Mouse (Mus musculus): Measurements from ENCODE around the gene Myh1.

The Myh1 gene

GRCm38 (mm10) chr11:67199752-67200151, at the start of gene Myh1:
TSS of gene Myh1 (plus strand) at chr11:67200052.
- no peak for DNase-seq

DNA sequence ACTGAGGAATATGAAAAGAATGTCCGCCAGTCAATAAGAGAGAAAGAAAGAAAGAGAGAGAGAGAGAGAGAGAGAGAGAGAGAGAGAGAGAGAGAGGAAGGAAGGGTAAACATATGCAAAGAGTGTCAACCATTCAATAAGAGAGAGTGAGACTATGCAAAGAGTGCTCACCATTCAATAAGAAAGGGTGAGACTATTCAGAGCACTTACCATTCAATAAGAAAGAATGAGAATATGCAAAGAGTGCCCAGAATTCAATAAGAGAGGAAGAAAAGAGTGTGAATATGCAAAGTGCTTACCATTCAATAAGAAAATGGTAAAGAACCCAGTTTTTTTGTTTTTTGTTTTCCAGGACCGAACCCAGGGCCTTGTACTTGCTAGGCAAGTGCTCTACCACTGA, 49.6 kb upstream of the Myh1 start:
- DNase-seq = no peak

DNA sequence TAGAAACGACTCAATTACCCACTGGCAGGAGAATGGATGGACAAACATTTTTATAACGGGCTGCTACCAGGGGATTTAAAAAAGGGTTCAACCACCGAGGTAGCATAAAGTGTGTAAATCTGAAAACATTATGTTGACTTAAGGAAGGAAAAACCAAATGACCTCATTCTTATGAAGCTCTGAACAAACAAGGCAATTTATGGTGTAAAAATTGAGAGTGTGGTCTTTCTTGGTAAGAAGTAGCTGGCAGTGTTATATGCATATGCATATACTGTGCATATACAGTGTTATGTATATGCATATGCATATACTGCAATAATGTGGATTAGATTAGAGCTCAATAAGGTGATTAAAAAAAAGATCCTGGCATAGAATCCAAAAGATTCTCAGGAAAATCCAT, 48.7 kb upstream of the Myh1 start:
- no peak for DNase-seq

DNA sequence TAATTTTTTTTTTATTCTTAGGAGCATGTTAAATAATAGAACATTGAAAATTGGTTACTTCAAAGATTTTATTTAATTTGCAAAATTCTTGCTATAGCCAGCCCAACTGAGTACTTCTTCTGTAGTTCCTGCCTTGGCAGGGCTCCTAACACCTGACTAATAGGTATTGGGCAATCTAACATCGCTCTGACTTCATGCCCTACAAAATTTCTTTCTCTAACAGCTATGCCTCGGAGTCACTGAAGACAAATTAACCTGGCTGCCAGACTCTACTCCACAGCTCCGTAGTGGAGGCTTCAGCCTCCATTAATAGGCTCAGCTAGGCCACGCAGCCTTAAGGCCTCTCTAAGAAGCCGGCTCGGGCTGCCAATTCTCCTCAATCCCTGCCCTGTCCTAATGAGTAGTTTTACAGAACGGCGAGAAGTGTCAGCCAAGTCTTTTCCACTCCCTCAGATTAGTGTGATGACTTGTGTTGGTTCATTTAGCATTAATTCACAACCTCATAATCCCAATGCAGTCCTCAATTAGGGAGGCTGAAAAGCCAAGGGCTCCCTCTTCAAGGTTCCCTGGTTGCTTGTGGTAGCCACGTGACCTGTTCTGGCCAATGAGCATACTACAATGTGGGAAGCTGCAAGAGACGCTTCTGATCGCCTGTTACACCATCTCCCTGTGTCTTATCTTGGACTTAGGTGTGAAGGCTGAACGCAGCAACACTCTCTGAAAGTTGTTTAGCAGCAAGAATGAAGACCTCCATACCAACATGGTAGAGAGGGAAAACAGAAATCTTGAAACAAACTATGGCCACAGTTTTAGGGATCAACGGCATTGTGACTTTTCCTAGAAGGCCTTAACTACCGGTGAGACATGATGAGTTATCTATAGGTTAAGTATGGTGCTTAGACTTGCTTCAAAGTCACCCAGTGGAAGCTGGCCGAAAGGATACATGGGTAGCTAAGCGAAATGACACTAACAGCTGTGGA, 47.9 kb upstream of the Myh1 start:
- DNase-seq = no peak

DNA sequence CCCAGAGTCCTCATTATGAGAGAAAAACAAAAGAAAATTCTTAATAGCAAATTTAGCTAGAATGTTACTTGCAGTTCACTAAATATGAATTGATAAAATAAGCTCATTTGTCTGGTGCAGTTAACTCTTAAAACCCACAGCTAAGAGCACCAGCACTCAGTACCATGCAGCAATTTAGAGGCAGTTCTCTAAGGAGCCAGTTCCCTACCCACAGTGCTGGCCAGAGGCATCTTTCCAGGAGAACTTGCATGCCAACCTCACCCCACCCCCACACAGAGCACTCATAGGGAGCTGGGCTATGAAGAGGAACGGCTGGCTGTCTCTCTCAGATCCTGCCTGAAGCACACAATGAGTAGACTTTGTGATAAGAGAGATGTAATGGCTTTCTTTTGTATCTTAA, 46.7 kb upstream of the Myh1 start:
- peak in 1 of 2 experiments; percentile 15 for DNase-seq

- no peak for DNase-seq
Measured at GRCm38 (mm10) chr11:67153843-67154242, 46.0 kb upstream of the Myh1 start.

GRCm38 (mm10) chr11:67155650-67156049, 44.2 kb upstream of the Myh1 start:
- DNase-seq = no peak

DNA sequence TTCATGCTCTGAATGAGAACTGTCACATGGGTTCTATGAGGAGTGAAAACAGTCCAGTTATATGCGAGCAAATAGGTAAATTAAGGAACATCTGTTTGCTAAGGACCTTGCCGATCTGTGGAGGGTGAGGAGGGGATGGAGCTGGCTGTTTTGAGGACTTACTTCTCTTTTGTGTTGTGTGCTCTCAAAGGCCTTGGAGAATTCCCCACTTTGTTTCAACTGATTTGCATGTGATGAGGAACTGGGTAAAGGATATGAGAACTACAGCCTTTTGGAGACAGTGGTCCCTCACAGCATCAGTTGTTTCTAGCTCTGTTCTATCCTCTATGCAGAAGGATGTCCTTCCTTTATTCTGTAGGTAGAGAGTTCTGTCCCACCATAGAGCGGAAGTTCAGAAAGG, 39.7 kb upstream of the Myh1 start:
- DNase-seq = no peak

DNA sequence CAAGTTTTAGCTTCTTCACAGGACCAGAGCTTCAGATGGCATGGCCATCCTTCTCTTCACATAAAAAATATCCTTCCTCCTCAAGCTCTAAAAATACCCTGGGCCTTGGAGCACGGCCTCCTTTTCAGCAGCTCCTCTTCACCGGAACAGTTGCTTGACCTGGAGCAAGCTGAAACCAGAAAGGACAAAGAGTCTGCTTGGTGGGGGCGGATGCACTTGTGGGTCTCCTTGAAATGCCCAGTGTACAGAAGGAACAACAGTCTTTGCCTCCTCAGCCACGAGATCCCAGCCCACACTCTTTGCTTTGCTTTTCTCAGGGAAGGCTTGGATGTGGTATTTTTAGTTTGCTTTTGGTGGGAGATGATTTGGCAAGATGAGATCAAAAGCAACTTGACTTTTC, 36.2 kb upstream of the Myh1 start:
- no peak for DNase-seq

DNA sequence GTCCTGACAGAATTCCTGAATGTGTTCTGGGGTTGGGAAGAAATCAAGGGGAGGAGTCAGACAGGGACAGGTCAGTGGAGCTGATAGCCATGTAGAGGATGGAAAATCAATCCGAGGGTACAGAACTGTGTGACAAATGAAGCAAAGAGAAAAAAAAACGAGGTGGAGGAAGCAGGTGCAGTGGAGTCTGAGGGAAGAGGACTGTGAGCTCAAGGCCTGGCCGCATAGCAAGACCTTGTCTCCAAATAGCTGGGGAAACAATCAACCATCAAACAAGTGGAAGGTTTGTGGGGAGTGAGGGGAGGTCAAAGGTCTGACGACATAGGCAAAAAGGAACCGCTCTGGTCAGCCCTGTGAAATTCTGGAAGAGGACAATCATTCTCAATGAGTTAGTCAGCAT, 35.0 kb upstream of the Myh1 start:
- DNase-seq = no peak

- DNase-seq = no peak
Measured at GRCm38 (mm10) chr11:67169301-67169700, 30.6 kb upstream of the Myh1 start.

DNA sequence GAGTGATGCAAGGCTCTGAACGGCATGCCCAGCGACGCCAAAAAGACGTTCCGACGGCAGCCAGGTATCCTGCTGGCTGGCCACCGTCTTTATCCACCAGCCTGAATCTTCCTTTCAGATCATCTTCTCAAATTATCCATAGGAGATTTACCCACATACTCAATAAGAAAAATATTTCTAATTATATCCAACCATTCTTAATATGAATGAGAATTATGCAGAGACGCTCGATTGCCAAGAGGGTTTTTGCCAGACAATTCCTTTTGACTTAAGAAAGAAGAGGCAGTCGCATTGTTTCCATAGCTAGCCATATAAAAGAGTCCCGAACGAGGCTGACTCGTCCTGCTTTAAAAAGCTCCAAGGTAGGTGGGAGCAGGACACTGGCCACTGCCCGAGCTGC, 29.1 kb upstream of the Myh1 start, which contains the start of gene Myh2:
TSS of gene Myh2 (plus strand) at position 301 of the 400 bp plus-strand sequence.
- DNase-seq = no peak

GRCm38 (mm10) chr11:67172439-67172838, 27.4 kb upstream of the Myh1 start:
- no peak for DNase-seq

GRCm38 (mm10) chr11:67176376-67176775, 23.5 kb upstream of the Myh1 start:
- no peak for DNase-seq

- DNase-seq = no peak
Measured at GRCm38 (mm10) chr11:67190316-67190715, 9.5 kb upstream of the Myh1 start.

DNA sequence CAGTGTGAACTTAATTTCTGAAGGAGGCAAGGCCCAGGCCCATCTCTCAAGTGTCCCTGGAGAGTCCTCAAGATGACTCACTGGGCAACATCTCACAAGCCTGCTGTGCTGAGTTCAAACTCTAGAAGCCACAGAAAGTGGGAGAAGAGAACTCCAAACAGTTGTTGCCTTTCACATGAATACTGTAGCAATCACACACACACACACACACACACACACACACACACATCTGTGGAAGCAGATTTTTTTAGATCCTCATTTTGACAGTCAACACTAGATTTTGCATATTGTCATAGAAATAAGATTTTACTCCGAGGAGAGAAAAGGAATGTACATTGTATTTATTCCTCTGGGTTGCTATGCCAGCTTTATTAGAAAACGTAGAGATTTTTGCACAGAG, 9.0 kb upstream of the Myh1 start:
- DNase-seq = no peak

DNA sequence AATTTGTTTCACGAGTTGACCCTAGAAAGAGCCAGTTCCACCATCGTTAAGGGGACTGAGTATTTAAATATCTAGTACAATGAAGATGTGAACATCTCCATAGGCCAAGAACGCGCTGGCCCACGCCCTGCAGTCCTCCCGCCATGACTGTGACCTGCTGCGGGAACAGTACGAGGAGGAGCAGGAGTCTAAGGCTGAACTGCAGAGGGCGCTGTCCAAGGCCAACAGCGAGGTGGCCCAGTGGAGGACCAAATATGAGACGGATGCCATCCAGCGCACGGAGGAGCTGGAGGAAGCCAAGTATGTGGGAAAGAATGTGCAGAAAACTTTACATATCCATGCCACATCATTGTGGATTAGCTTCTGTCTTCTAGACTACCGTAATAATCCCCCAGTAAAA, 8.4 kb upstream of the Myh1 start:
- no peak for DNase-seq

- DNase-seq = no peak
Measured at GRCm38 (mm10) chr11:67199321-67199720, 531 bp upstream of the Myh1 start.

GRCm38 (mm10) chr11:67204766-67205165, 4.9 kb downstream of the Myh1 start:
- DNase-seq = no peak

DNA sequence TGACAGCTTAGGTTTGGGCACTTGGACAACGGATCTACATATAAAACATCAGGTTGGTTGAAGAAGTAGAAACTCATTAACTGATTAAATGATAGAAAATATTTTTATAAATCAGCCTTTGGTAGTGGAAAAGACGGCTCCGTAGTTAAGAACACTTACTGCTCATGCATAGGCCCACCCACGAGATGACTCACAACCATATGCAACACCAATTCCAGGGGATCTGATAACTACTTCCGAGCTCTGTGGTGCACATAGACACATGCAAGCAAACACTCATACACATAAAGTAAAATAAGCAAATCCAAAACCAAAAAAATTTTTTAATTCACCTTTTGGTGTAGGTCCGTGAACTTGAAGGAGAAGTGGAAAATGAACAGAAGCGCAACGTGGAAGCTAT, 22.0 kb downstream of the Myh1 start:
- DNase-seq = no peak

DNA sequence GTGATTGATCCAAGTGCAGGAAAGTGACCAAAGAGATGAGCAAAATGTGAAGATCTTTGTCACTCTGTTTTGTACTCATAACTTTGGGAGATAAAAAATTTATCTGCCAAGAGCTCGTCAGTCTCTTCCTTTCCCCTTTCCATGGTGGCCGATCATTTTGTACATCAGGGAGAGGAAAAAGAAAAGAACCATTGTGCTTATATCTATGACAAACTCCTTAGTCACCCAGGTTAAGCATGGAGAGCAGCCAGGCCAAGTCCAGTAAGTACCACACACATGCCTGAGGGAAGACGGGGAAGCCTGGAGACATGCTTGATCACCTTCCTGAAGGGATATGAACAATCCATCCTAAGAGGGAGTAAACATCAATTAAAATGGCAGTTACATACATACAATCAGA, 24.6 kb downstream of the Myh1 start:
- DNase-seq = no peak

- no peak for DNase-seq
Measured at GRCm38 (mm10) chr11:67228731-67229130, 28.9 kb downstream of the Myh1 start.

- no peak for DNase-seq
Measured at GRCm38 (mm10) chr11:67229166-67229565, 29.3 kb downstream of the Myh1 start.

- no peak for DNase-seq
Measured at GRCm38 (mm10) chr11:67229946-67230345, 30.1 kb downstream of the Myh1 start.

Data from cerebellum, adult 18-20 months (tissue).